Mouse (Mus musculus): ENCODE data around the gene Pheta1.

Pheta1 gene

DNA sequence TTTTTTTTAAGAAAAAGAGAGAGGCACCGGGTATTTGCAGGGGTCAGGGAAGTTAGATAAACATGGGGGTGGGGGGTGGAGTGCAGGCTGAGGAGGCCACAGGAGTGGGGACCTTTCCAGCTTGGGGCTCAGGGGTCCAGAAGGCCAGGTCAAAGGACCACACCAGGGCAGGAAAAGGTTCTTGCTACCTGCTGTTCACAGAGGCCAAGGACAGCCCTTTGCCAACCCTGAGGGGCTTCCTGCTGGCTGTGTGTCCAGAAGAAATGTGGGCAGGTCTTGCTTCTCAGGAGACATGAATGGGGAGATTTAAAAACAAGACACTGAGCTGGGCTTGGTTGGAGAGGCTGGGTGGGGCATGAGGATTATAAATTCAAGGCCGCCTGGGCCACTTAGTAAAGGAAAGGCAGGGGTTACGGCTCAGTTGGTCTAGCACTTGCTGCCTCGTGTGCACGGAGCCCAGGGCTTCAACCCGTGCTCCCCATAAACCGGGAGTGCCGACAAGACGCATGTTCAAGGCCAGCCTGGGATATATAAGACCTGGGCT, 41.1 kb downstream of the Pheta1 start:
- no peak for DNase-seq (ENCODE audit: low read depth)

DNA sequence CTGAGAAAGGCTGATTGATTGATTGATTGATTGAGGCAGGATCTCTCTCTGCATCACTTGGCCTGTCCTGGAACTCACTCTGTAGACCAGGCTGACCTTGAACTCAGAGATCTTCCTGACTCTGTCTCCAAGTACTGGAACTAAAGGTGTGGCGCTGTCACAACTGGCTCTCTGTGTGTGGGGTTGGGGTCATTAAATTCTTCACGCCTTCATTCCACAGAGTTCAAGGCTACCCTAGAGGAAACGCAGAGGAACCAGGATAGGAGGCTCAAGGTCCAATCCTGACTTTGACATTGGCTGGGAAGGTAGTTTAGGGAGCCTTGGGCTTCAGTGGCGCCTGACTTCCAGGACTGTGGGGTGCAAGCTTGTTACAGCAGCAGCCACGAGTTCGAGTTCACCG, 42.1 kb downstream of the Pheta1 start:
- no peak for DNase-seq (ENCODE audit: low read depth)

- DNase-seq (ENCODE audit: low read depth) = no peak
Measured at GRCm38 (mm10) chr5:121892281-121892680, 43.5 kb downstream of the Pheta1 start.

- peak; percentile 8 for DNase-seq (ENCODE audit: low read depth)
Measured at GRCm38 (mm10) chr5:121893581-121893980, 44.8 kb downstream of the Pheta1 start.

DNA sequence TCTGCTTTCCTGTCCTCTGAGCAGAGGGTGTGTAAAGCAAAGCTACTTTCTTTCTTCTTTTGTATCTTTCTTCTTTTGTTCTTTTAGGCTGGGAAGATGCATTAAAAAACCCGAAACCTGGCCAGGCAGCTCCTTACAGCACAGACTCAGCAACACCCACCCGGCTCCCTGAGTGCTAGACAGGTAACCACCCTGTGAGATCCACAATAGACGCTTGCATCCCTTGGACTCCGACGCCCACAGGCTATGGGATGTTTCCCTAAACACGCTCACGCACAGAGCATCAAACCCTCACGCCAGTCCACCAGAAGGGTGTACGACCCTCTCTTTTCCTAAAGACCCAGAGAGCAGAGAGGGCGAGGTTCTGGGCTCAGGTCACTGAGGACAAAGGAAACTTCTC, 45.9 kb downstream of the Pheta1 start:
- DNase-seq (ENCODE audit: low read depth) = no peak

DNA sequence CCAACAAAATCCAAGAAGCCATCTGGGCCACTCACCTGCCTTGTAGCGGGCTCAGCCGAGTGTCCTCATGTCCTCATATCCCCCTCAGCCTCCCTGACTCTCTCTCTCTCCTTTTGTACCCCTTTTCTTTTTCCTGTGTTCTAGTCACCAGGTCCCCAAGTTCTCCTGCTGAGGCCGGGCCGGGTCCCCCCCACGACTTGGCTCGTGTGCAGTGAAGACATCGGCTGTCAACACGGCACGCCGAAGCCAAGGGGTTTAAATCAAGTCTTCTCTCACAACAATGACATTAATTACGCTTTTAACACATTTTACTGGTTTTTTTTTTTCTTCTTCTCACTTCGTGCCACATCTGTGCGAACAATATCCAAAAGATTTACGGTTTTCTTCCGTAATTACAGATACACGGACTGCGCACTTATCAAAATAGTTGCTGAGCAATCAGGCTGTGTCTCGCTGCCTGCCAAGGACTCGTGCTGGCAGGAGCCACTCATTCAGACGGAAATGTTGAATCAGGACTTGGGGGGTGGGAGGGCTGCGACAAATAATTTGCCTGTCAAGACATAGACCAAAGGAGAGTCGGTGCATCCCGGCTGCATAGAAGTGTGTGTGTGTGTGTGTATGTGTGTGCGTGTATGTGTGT, 46.5 kb downstream of the Pheta1 start:
- no peak for DNase-seq (ENCODE audit: low read depth)

GRCm38 (mm10) chr5:121902809-121903745, 54.3 kb downstream of the Pheta1 start:
- no peak for DNase-seq (ENCODE audit: low read depth)

Measured in naive thymus-derived CD4-positive, alpha-beta T cell, adult 2 months (primary cell).